Mouse (Mus musculus) liver, embryonic 15.5 days (tissue): ENCODE measurements around the gene Nfkb2. TPM values are rescaled to one million over a fixed set of nuclear protein-coding genes. Genes with fewer than 3 reads are reported as not detected.

Experiments used
- ATAC-seq: fragments of 200-750 bp; cut with Nextera tagmentation; 2 replicates; pipeline ENCODE4 v1.8.0; 2017; ENCODE audit warnings: moderate number of reproducible peaks, mild to moderate bottlenecking, moderate library complexity; ENCODE audit not compliant: insufficient read depth
- H3K27ac ChIP-seq: fragments of 300-500 bp; sonication (generic); replicated peaks from 2 replicates; pipeline ENCODE4 v1.5.1; 2015; ENCODE audit warnings: mild to moderate bottlenecking, inconsistent platforms
- H3K27me3 ChIP-seq: fragments of 300-500 bp; sonication (generic); 2 replicates; pipeline ENCODE4 v1.6.1; 2015; ENCODE audit warnings: mild to moderate bottlenecking, inconsistent platforms
- H3K36me3 ChIP-seq: fragments of 300-500 bp; sonication (generic); replicated peaks from 2 replicates; pipeline ENCODE4 v1.6.1; 2015; ENCODE audit warnings: moderate library complexity, mild to moderate bottlenecking, inconsistent platforms
- H3K4me1 ChIP-seq: fragments of 300-500 bp; sonication (generic); replicated peaks from 2 replicates; pipeline ENCODE4 v1.6.1; 2015; ENCODE audit warnings: inconsistent platforms
- H3K4me2 ChIP-seq: fragments of 300-500 bp; sonication (generic); 2 replicates; pipeline ENCODE4 v1.6.1; 2015; ENCODE audit warnings: moderate library complexity, mild to moderate bottlenecking, inconsistent platforms
- H3K4me3 ChIP-seq: fragments of 300-500 bp; sonication (generic); replicated peaks from 2 replicates; pipeline ENCODE4 v1.5.1; 2015; ENCODE audit warnings: mild to moderate bottlenecking, inconsistent platforms
- H3K9ac ChIP-seq: fragments of 300-500 bp; sonication (generic); 2 replicates; pipeline ENCODE4 v1.6.1; 2015; ENCODE audit warnings: moderate library complexity, mild to moderate bottlenecking, inconsistent platforms
- H3K9me3 ChIP-seq: fragments of 300-500 bp; sonication (generic); replicated peaks from 2 replicates; pipeline ENCODE4 v1.6.1; 2016; ENCODE audit warnings: inconsistent platforms
- WGBS: fragments of 180-500 bp; shearing (Covaris S2); methylation state at CpG from one replicate; pipeline ENCODE4 v1.1.7; 2015; ENCODE audit warnings: mixed read lengths; ENCODE audit not compliant: insufficient replicate concordance; 5-methylcytosine and 5-hydroxymethylcytosine counted together
- polyA plus RNA-seq: library from polyadenylated mRNA; unstranded; fragments of >200 nt; fragmentation: Nextera tagmentation; extraction: Ambion mirVana; gene quantifications from 2 replicates; pipeline ENCODE4 v1.2.1, GENCODE M21; 2015

Gene Nfkb2
- polyA plus RNA-seq, 1 experiment from 2014 or later, result 4.2 TPM

- Histone ChIP-seq H3K4me2 (no peak overlapping the region), H3K27ac (no peak overlapping the region), H3K36me3 (no peaks in the 10 kb centered on the region), H3K9ac (no peak overlapping the region), H3K27me3 (peaks cover 25% of the 10 kb centered on the region; the same call in 1 of the 2 replicates), H3K4me1 (peaks cover 19% of the 10 kb centered on the region), H3K9me3 (no peaks in the 10 kb centered on the region), H3K4me3 (no peak overlapping the region)
- WGBS, result 34% methylated on average over 8 of the region's 8 CpGs
- ATAC-seq, result no peak
Measured at GRCm38 (mm10) chr19:46300294-46301045, 3.6 kb upstream of the Nfkb2 start.

- Histone ChIP-seq H3K27me3 (peaks cover 30% of the 10 kb centered on the region; the same call in 1 of the 2 replicates), H3K4me2 (no peak overlapping the region), H3K4me3 (no peak overlapping the region), H3K27ac (no peak overlapping the region), H3K4me1 (peaks cover 32% of the 10 kb centered on the region), H3K9me3 (no peaks in the 10 kb centered on the region), H3K9ac (no peak overlapping the region), H3K36me3 (no peaks in the 10 kb centered on the region)
- ATAC-seq, result no peak
- WGBS, result 75% methylated on average over 4 of the region's 4 CpGs
Measured at GRCm38 (mm10) chr19:46302551-46302950, 1.6 kb upstream of the Nfkb2 start.

- peak overlapping the region; percentile 78 for H3K9ac ChIP-seq
- peak overlapping the region; percentile 85; the same call in 1 of the 2 replicates for H3K27ac ChIP-seq
- H3K27me3 ChIP-seq, result peaks cover 33% of the 10 kb centered on the region; the same call in 1 of the 2 replicates
- H3K36me3 ChIP-seq, result no peaks in the 10 kb centered on the region
- peak overlapping the region; percentile 77 for H3K4me3 ChIP-seq
- peak overlapping the region; percentile 97 for H3K4me2 ChIP-seq
- 51% methylated on average over 18 of the region's 18 CpGs for WGBS
- no peaks in the 10 kb centered on the region for H3K9me3 ChIP-seq
- no peak for ATAC-seq
- H3K4me1 ChIP-seq, result peaks cover 34% of the 10 kb centered on the region
Measured at GRCm38 (mm10) chr19:46303251-46304215, 587 bp upstream of the Nfkb2 start.

- Histone ChIP-seq H3K9me3 (no peaks in the 10 kb centered on the region), H3K9ac (peak overlapping the region; percentile 78), H3K4me2 (peak overlapping the region; percentile 97), H3K36me3 (peaks cover 6% of the 10 kb centered on the region; the same call in 1 of the 2 replicates), H3K27me3 (peaks cover 40% of the 10 kb centered on the region), H3K4me1 (peaks cover 47% of the 10 kb centered on the region), H3K4me3 (peak overlapping the region; percentile 77), H3K27ac (peak overlapping the region; percentile 85)
- peak; percentile 35 for ATAC-seq
- WGBS, result under 1% methylated on average over 34 of the region's 34 CpGs
Measured at GRCm38 (mm10) chr19:46304908-46305333, 801 bp downstream of the Nfkb2 start.

GRCm38 (mm10) chr19:46305432-46306267 lies 1.5 kb downstream of the Nfkb2 start:
- WGBS, result under 1% methylated on average over 42 of the region's 43 CpGs
- Histone ChIP-seq H3K4me1 (peaks cover 47% of the 10 kb centered on the region), H3K36me3 (peaks cover 9% of the 10 kb centered on the region; the same call in 1 of the 2 replicates), H3K9ac (peak overlapping the region; percentile 78), H3K4me3 (peak overlapping the region; percentile 77), H3K9me3 (no peaks in the 10 kb centered on the region), H3K27ac (peak overlapping the region; percentile 85), H3K4me2 (peak overlapping the region; percentile 97), H3K27me3 (peaks cover 33% of the 10 kb centered on the region)
- ATAC-seq, result peak; percentile 70

GRCm38 (mm10) chr19:46306268-46306610 lies 2.1 kb downstream of the Nfkb2 start:
- peak overlapping the region; percentile 77 for H3K4me3 ChIP-seq
- peak overlapping the region; percentile 78; the same call in 1 of the 2 replicates for H3K9ac ChIP-seq
- WGBS, result 63% methylated on average over 5 of the region's 5 CpGs
- peaks cover 30% of the 10 kb centered on the region for H3K27me3 ChIP-seq
- no peaks in the 10 kb centered on the region for H3K9me3 ChIP-seq
- H3K36me3 ChIP-seq, result peaks cover 14% of the 10 kb centered on the region
- H3K27ac ChIP-seq, result peak overlapping the region; percentile 85
- peaks cover 47% of the 10 kb centered on the region for H3K4me1 ChIP-seq
- peak overlapping the region; percentile 97 for H3K4me2 ChIP-seq
- ATAC-seq, result no peak

GRCm38 (mm10) chr19:46306751-46307289 lies 2.7 kb downstream of the Nfkb2 start:
- peaks cover 48% of the 10 kb centered on the region for H3K4me1 ChIP-seq
- no peaks in the 10 kb centered on the region for H3K9me3 ChIP-seq
- ATAC-seq, result no peak
- no peak overlapping the region for H3K9ac ChIP-seq
- H3K4me2 ChIP-seq, result no peak overlapping the region
- H3K27me3 ChIP-seq, result peaks cover 26% of the 10 kb centered on the region
- H3K27ac ChIP-seq, result no peak overlapping the region
- no peak overlapping the region for H3K4me3 ChIP-seq
- WGBS, result 86% methylated on average over 9 of the region's 9 CpGs
- peaks cover 20% of the 10 kb centered on the region for H3K36me3 ChIP-seq

GRCm38 (mm10) chr19:46307781-46308180 lies 3.7 kb downstream of the Nfkb2 start:
- Histone ChIP-seq H3K4me2 (no peak overlapping the region), H3K4me1 (peaks cover 56% of the 10 kb centered on the region), H3K9ac (no peak overlapping the region), H3K36me3 (peaks cover 22% of the 10 kb centered on the region), H3K4me3 (no peak overlapping the region), H3K9me3 (no peaks in the 10 kb centered on the region), H3K27me3 (peaks cover 24% of the 10 kb centered on the region), H3K27ac (no peak overlapping the region)
- WGBS, result 82% methylated on average over 16 of the region's 16 CpGs
- no peak for ATAC-seq

- no peak overlapping the region for H3K27ac ChIP-seq
- peaks cover 22% of the 10 kb centered on the region for H3K36me3 ChIP-seq
- H3K27me3 ChIP-seq, result peaks cover 29% of the 10 kb centered on the region
- no peaks in the 10 kb centered on the region for H3K9me3 ChIP-seq
- no peak for ATAC-seq
- peaks cover 61% of the 10 kb centered on the region for H3K4me1 ChIP-seq
- no peak overlapping the region for H3K9ac ChIP-seq
- 67% methylated on average over 16 of the region's 16 CpGs for WGBS
- peak overlapping the region; percentile 90 for H3K4me2 ChIP-seq
- H3K4me3 ChIP-seq, result peak overlapping the region; percentile 53; the same call in 1 of the 2 replicates
Measured at GRCm38 (mm10) chr19:46308303-46308702, 4.2 kb downstream of the Nfkb2 start.
